Mouse (Mus musculus) small intestine, adult 2 months (tissue): ENCODE data around the gene Olfr464. TPM values are rescaled to one million over a fixed set of nuclear protein-coding genes. Genes with fewer than 3 reads are reported as not detected.

Source experiments
- polyA plus RNA-seq: library from polyadenylated mRNA; depleted of rRNA; stranded (reverse); fragments of >200 nt; gene quantifications from 2 replicates; pipeline ENCODE4 v1.2.3, GENCODE M21; 2012; rRNA removed

Olfr464 gene
- polyA plus RNA-seq, 1 experiment: not detected

Other genes starting within 250 kb of the Olfr464 start
- gene Supt4a, start 183.4 kb downstream of the Olfr464 start, polyA plus RNA-seq: 21.5 and 43.3 TPM in 2 replicates
- gene Tspoap1, start 160.4 kb downstream of the Olfr464 start, polyA plus RNA-seq: 0.89 and 1.3 TPM in 2 replicates
- gene Mpo, start 127.4 kb downstream of the Olfr464 start, polyA plus RNA-seq: 0.08 and 0.14 TPM in 2 replicates
- 0.20 TPM in 1 of 2 replicates, not detected in the other for gene Lpo, start 92.7 kb downstream of the Olfr464 start, polyA plus RNA-seq
- gene Mks1, start 67.8 kb downstream of the Olfr464 start, polyA plus RNA-seq: 2.4 and 5.0 TPM in 2 replicates
- 0.08 TPM in 1 of 2 replicates, not detected in the other for gene Epx, start 45.4 kb downstream of the Olfr464 start, polyA plus RNA-seq
- gene Olfr462, start 28.7 kb downstream of the Olfr464 start, polyA plus RNA-seq: not detected in 2 replicates
- gene Olfr463, start 23.6 kb downstream of the Olfr464 start, polyA plus RNA-seq: not detected in 2 replicates
- gene Dynll2, start 66.6 kb upstream of the Olfr464 start, polyA plus RNA-seq: 72.7 and 140 TPM in 2 replicates
- 37.3 and 52.4 TPM in 2 replicates for gene Srsf1, start 126.4 kb upstream of the Olfr464 start, polyA plus RNA-seq
- 6.1 and 10.6 TPM in 2 replicates for gene Vezf1, start 147.3 kb upstream of the Olfr464 start, polyA plus RNA-seq
- 12.3 and 13.3 TPM in 2 replicates for gene Cuedc1, start 177.1 kb upstream of the Olfr464 start, polyA plus RNA-seq